Mouse (Mus musculus): ENCODE results near the gene Slc43a2.

The Slc43a2 gene

DNA sequence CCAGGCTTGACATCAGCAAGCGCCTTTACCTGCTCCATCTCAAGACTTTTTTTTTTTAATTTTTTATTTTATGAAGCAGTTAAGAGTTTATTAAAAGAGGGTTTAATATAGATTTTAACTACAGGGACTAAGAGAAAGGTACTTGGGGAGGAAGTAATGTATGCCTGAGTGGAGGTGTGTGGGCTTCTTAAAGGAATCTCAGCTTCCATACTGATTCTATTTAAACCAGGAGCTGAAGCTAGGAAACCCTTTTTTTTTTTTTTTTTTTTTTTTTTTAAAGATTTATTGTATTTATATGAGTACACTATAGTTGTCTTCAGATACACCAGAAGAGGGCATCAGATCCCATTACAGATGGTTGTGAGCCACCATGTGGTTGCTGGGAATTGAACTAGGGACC, 83.3 kb downstream of the Slc43a2 start:
- no peak for DNase-seq

DNA sequence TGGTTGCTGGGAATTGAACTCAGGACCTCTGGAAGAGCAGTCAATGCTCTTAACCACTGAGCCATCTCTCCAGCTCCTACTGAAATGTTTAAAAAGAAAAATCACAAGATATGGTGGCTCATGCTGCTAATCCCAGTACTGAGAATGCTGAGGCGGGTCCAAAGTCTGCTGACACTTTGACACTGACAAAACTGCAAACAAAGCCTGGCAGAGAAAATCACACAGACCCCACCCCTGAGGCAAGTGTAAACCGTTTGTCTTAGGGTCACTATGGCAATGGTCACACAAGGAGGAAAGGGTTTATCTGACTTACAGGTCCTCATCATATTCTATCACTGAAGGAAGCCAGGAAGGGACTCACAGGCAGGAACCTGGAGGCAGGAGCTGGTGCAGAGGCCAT, 84.1 kb downstream of the Slc43a2 start:
- no peak for DNase-seq

GRCm38 (mm10) chr11:75619133-75619532, 87.6 kb downstream of the Slc43a2 start:
- DNase-seq: no peak

- peak; percentile 80 for DNase-seq
Observed at GRCm38 (mm10) chr11:75620136-75620780, 88.8 kb downstream of the Slc43a2 start.

GRCm38 (mm10) chr11:75621426-75621825, 89.9 kb downstream of the Slc43a2 start:
- no peak for DNase-seq

DNA sequence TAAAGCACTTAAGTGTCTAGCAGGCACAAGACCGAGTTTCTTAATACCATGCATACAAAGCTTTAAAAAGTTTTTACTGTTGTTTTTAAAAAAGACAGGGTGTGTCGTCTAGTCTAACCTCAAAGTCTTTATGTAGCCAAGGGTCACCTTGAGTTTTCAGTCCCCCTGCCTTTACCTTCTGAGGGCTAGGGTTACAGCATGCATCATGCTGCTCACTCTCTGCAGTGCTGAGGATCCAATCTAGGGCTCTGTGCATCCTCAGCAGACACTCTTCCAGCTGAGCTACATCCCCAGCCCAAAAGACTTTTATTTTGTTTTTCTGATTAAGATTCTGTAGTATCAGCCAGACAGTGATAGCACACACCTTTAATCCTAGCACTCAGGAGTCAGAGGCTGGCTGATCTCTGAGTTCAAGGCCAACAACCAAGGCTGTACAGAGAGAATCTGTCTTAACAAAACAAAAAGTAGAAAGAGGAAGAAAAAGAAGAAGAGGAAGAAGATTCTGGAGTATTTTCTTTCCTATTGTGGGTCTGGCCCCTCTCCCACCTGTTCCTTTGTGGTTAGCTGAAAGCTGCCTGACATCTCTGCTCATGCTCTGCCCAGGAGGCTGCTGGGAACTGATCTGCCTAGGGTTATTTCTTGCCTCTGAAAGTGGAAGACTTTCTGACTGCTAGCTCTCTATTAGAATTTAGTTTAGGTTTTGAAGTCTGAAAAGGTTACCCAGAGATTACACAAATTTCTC, 91.3 kb downstream of the Slc43a2 start:
- DNase-seq: no peak

GRCm38 (mm10) chr11:75624102-75624554, 92.6 kb downstream of the Slc43a2 start:
- no peak for DNase-seq

GRCm38 (mm10) chr11:75625820-75626219, 94.3 kb downstream of the Slc43a2 start:
- no peak for DNase-seq

Measured in cerebellum, adult 11-12 months (tissue).